Mouse (Mus musculus): ENCODE results near the gene Cntnap2. TPM values are rescaled to one million over a fixed set of nuclear protein-coding genes. Genes with fewer than 3 reads are reported as not detected.

Gene Cntnap2
- polyA plus RNA-seq, 1 experiment from 2014 or later: 6.9 TPM

DNA sequence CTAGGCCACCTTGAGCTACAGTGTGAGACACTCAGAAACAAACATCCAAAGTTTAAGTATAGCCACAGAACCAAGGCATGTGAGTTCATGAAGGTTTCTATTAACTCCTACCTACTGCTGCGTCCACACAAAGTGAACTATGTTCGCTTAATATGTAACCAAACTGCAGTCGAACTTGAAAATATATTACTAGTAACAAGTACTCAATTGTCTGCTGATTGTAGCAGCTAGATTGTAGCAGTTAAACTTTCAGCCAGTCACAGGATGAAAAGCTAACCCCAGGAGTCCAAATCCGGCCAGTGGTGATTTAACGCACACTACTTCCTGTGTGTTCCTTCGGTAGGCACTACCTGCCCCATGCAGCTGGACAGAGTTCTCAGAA lies 2282.3 kb downstream of the Cntnap2 start:
- H3K27ac ChIP-seq (ENCODE audit: low read depth, low read length): no peak overlapping the region
- H3K4me3 ChIP-seq (ENCODE audit: low read depth, low read length): no peak overlapping the region
- no peak for DNase-seq (ENCODE audit: low spot score)
- no peaks in the 10 kb centered on the region for H3K36me3 ChIP-seq (ENCODE audit: control insufficient read depth, insufficient read depth, low read length)
- no peak overlapping the region for H3K4me2 ChIP-seq (ENCODE audit: low read depth)
- ATAC-seq (ENCODE audit: insufficient read depth, low FRiP score, low TSS enrichment): no peak
- no peaks in the 10 kb centered on the region for H3K9me3 ChIP-seq (ENCODE audit: control insufficient read depth, low read length)
- WGBS: 48% methylated on average over 6 of the region's 6 CpGs
- H3K9ac ChIP-seq (ENCODE audit: low read length): no peak overlapping the region
- no peaks in the 10 kb centered on the region for H3K27me3 ChIP-seq (ENCODE audit: control insufficient read depth, insufficient read depth, low read length)
- H3K4me1 ChIP-seq (ENCODE audit: control insufficient read depth, insufficient read depth, low read length): no peaks in the 10 kb centered on the region

DNA sequence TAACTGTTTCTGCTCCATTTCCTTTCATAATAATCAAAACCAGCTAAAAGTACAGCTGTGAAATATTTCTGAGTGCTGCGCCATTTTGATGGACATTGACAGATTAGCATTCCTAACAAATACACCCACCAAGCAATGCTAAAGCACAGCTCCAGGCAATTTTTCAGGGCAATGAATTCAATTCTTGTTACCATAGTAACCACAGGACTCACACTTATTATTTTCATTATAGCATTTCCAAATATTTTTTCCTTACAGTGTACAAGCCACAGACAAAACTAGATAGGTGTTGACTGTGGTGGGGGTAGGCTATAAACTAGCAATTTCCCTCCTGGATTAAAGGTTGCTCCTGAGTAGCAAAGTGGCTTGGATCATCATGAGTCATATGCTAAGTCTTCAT lies 2284.1 kb downstream of the Cntnap2 start:
- Histone ChIP-seq H3K4me1 (ENCODE audit: control insufficient read depth, insufficient read depth, low read length) (no peaks in the 10 kb centered on the region), H3K9ac (ENCODE audit: low read length) (no peak overlapping the region), H3K27me3 (ENCODE audit: control insufficient read depth, insufficient read depth, low read length) (no peaks in the 10 kb centered on the region), H3K4me3 (ENCODE audit: low read depth, low read length) (no peak overlapping the region), H3K36me3 (ENCODE audit: control insufficient read depth, insufficient read depth, low read length) (no peaks in the 10 kb centered on the region), H3K27ac (ENCODE audit: low read depth, low read length) (no peak overlapping the region), H3K9me3 (ENCODE audit: control insufficient read depth, low read length) (no peaks in the 10 kb centered on the region), H3K4me2 (ENCODE audit: low read depth) (no peak overlapping the region)
- no peak for DNase-seq (ENCODE audit: low spot score)
- no peak for ATAC-seq (ENCODE audit: insufficient read depth, low FRiP score, low TSS enrichment)
- WGBS: 88% methylated on average over 1 of the region's 1 CpGs

DNA sequence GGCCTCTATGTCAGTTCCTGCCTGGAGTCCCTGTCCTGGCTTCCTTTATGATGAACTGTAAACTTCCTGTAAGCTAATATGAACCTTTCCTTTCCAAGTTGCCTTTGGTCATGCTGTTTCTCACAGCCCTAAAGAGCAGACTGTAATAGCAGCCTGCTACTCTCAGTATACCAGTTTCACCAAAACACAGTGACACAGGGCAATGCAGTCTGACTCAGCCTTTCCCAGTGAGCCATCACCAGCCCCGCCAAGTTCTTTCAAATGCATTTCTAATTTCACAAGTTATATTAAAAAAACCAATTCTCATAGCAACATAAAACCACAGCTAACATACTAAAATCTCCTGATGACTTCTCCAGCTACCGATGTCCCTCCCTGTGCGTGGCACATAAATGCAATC lies 2285.5 kb downstream of the Cntnap2 start:
- ATAC-seq (ENCODE audit: insufficient read depth, low FRiP score, low TSS enrichment) (no peak), DNase-seq (ENCODE audit: low spot score) (no peak)
- WGBS: 82% methylated on average over 3 of the region's 3 CpGs
- no peaks in the 10 kb centered on the region for H3K4me1 ChIP-seq (ENCODE audit: control insufficient read depth, insufficient read depth, low read length)
- H3K27ac ChIP-seq (ENCODE audit: low read depth, low read length): no peak overlapping the region
- H3K9me3 ChIP-seq (ENCODE audit: control insufficient read depth, low read length): no peaks in the 10 kb centered on the region
- no peak overlapping the region for H3K9ac ChIP-seq (ENCODE audit: low read length)
- no peak overlapping the region for H3K4me3 ChIP-seq (ENCODE audit: low read depth, low read length)
- no peaks in the 10 kb centered on the region for H3K36me3 ChIP-seq (ENCODE audit: control insufficient read depth, insufficient read depth, low read length)
- H3K4me2 ChIP-seq (ENCODE audit: low read depth): no peak overlapping the region
- no peaks in the 10 kb centered on the region for H3K27me3 ChIP-seq (ENCODE audit: control insufficient read depth, insufficient read depth, low read length)

DNA sequence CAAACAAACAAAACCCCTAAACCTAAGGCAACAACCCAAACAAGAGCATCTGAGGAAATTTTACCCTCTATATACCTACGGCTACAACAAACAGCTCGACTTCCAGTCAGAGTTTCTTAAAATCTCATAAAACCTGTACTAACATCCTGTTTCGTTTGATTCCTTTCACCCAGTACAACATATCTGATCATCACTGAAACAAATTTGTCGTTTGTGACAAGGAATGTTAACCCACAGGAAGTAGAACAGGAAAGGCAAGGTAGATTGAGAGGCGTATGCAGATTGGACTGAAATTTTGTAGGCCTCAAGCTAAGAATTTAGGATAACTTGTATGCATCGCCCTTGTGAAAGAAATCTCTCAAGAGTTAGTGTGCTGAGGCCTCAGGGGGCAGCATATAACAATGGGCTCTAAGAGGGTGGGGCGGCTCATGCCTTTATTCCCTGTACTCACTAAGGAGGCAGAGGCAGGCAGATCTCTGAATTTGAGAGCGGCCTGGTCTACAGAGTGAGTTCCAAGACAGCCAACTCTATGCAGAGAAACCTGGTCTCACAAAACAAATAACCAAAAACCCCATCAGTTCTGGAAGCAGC lies 2291.0 kb downstream of the Cntnap2 start:
- H3K4me3 ChIP-seq (ENCODE audit: low read depth, low read length): no peak overlapping the region
- DNase-seq (ENCODE audit: low spot score): no peak
- H3K9ac ChIP-seq (ENCODE audit: low read length): no peak overlapping the region
- no peaks in the 10 kb centered on the region for H3K4me1 ChIP-seq (ENCODE audit: control insufficient read depth, insufficient read depth, low read length)
- no peak overlapping the region for H3K4me2 ChIP-seq (ENCODE audit: low read depth)
- no peaks in the 10 kb centered on the region for H3K36me3 ChIP-seq (ENCODE audit: control insufficient read depth, insufficient read depth, low read length)
- no peaks in the 10 kb centered on the region for H3K9me3 ChIP-seq (ENCODE audit: control insufficient read depth, low read length)
- ATAC-seq (ENCODE audit: insufficient read depth, low FRiP score, low TSS enrichment): no peak
- 90% methylated on average over 8 of the region's 8 CpGs for WGBS
- no peak overlapping the region for H3K27ac ChIP-seq (ENCODE audit: low read depth, low read length)
- no peaks in the 10 kb centered on the region for H3K27me3 ChIP-seq (ENCODE audit: control insufficient read depth, insufficient read depth, low read length)

All from neural tube, embryonic 11.5 days (tissue).